Mouse (Mus musculus) layer of hippocampus, postnatal 14 days (tissue): ENCODE measurements at regions not wholly inside any gene's neighbourhood (a gene's known extent, or its start where the extent isn't known, plus 50 kb on each side); places are given as distances from the start of the nearest gene placed in this dataset.

Experiments used
- DNase-seq, 2 experiments: peaks; one replicate each; pipeline ENCODE4 v3.0.0; 2021 to 2022; ENCODE audit warnings: low spot score in 2 of 2, mixed read lengths in 1 of 2

DNA sequence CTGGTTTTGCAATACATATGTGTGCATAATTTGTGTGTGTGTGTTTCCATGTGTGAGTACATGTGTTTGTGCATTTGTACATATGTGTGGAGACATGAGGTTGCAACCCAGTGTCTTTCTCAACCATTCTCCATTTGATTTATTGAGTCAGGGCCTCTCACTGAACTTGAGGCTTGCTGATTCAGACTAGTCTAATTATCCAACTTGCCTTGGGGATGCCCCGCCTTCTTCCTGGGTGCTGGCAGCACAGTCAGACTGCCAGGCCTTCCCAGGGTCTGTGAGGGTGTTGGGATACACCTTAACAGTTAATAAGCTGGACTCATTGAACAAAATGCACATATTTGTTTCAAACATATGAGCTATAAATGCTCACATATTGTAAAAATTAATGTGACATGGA is 56.1 kb upstream of the Pde7b start:
- no peak for DNase-seq

GRCm38 (mm10) chr10:20776640-20777413 is 51.9 kb upstream of the Pde7b start:
- no peak for DNase-seq

GRCm38 (mm10) chr10:20775731-20776429 is 51.0 kb upstream of the Pde7b start:
- DNase-seq = no peak
